8 mouse cellular contexts compared by ENCODE assay signal in the genomic region with DNA sequence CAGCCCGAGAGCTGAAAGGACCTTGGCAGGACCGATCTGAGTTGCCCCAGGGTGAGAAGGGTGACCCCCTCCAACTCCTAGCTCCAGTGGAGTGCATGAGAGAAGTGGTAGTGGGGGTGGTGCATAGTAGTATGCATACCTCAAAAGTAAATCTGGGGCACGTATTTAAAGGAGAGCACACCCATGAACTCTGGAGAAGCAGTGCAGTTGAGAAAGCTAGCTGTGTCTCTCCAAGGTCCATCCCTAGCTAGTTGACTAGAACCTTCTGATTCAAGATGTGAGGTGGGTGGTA. TPM values are rescaled to one million over a fixed set of nuclear protein-coding genes. Genes with fewer than 3 reads are reported as not detected.
A peak's percentile ranks its signal among the peaks of the same experiment; 100 is the strongest.
DNase-seq lines count a peak whose midpoint lies in the region; ATAC-seq and TF ChIP-seq lines count a peak whose summit lies in the region.

No protein-coding gene starts in this region.

- H3K4me1 ChIP-seq in lung, embryonic 14.5 days (ENCODE audit: insufficient read depth) = peaks cover 14% of the 10 kb centered on the region
- peaks cover 70% of the 10 kb centered on the region for H3K4me1 ChIP-seq in embryonic facial prominence, embryonic 15.5 days
- peaks cover 79% of the 10 kb centered on the region for H3K4me1 ChIP-seq in limb, embryonic 10.5 days
- H3K4me1 ChIP-seq in neural tube, embryonic 14.5 days (ENCODE audit: control insufficient read depth, insufficient read depth, low read length) = peaks cover 8% of the 10 kb centered on the region; the same call in 1 of the 2 replicates

- H3K36me3 ChIP-seq in lung, embryonic 14.5 days (ENCODE audit: insufficient read depth) = no peaks in the 10 kb centered on the region
- no peaks in the 10 kb centered on the region for H3K36me3 ChIP-seq in embryonic facial prominence, embryonic 15.5 days
- H3K36me3 ChIP-seq in limb, embryonic 10.5 days = no peaks in the 10 kb centered on the region
- H3K36me3 ChIP-seq in neural tube, embryonic 14.5 days (ENCODE audit: control insufficient read depth, insufficient read depth, low read length) = no peaks in the 10 kb centered on the region

- no peak for DNase-seq in lung, embryonic 14.5 days
- DNase-seq in lung, adult 18-20 months = no peak
- no peak for DNase-seq in limb, embryonic 10.5 days (ENCODE audit: low spot score)
- DNase-seq in right cerebral cortex, postnatal 36 days (ENCODE audit: low spot score in 2 of 2) = no peak
- no peak for DNase-seq in layer of hippocampus, postnatal 14 days (ENCODE audit: low spot score in 2 of 2)

- 0% methylated on average over 3 of the region's 3 CpGs for WGBS in lung, embryonic 14.5 days
- WGBS in embryonic facial prominence, embryonic 15.5 days = 1% methylated on average over 3 of the region's 3 CpGs
- 6% methylated on average over 3 of the region's 3 CpGs for WGBS in limb, embryonic 10.5 days
- 3% methylated on average over 3 of the region's 3 CpGs for WGBS in neural tube, embryonic 14.5 days

- peak overlapping the region; percentile 94 for H3K4me2 ChIP-seq in lung, embryonic 14.5 days
- peak overlapping the region; percentile 92 for H3K4me2 ChIP-seq in embryonic facial prominence, embryonic 15.5 days (replicated peaks)
- H3K4me2 ChIP-seq in neural tube, embryonic 14.5 days (ENCODE audit: low read depth, low read length) = peak overlapping the region; percentile 91

- peak overlapping the region; percentile 66 for H3K9ac ChIP-seq in lung, embryonic 14.5 days
- H3K9ac ChIP-seq in embryonic facial prominence, embryonic 15.5 days = peak overlapping the region; percentile 62
- peak overlapping the region; percentile 76 for H3K9ac ChIP-seq in neural tube, embryonic 14.5 days (replicated peaks; ENCODE audit: low read depth, low read length)

- H3K27me3 ChIP-seq in lung, embryonic 14.5 days (ENCODE audit: insufficient read depth, low read length) = no peaks in the 10 kb centered on the region
- no peaks in the 10 kb centered on the region for H3K27me3 ChIP-seq in embryonic facial prominence, embryonic 15.5 days
- no peaks in the 10 kb centered on the region; the same call in 1 of the 2 replicates for H3K27me3 ChIP-seq in limb, embryonic 10.5 days (ENCODE audit: low read depth, poor library complexity, severe bottlenecking)
- no peaks in the 10 kb centered on the region for H3K27me3 ChIP-seq in neural tube, embryonic 14.5 days (ENCODE audit: control insufficient read depth, insufficient read depth, low read length)

- H3K9me3 ChIP-seq in lung, embryonic 14.5 days (ENCODE audit: low read depth, low read length) = no peaks in the 10 kb centered on the region
- no peaks in the 10 kb centered on the region for H3K9me3 ChIP-seq in embryonic facial prominence, embryonic 15.5 days (replicated peaks)
- no peaks in the 10 kb centered on the region for H3K9me3 ChIP-seq in limb, embryonic 10.5 days (replicated peaks)
- H3K9me3 ChIP-seq in neural tube, embryonic 14.5 days (ENCODE audit: control insufficient read depth, low read length) = no peaks in the 10 kb centered on the region

- peak; percentile 57 for ATAC-seq in lung, embryonic 14.5 days (ENCODE audit: insufficient read depth)
- ATAC-seq in embryonic facial prominence, embryonic 15.5 days (ENCODE audit: insufficient number of reproducible peaks, low FRiP score, low TSS enrichment, low read depth) = 0 out of 2 replicates have a peak, but pooled peaks have one; percentile 8
- no peak for ATAC-seq in neural tube, embryonic 14.5 days (ENCODE audit: low read depth)
- ATAC-seq in frontal cortex, adult (ENCODE audit: low TSS enrichment) = no peak

- H3K4me3 ChIP-seq in lung, embryonic 14.5 days (ENCODE audit: low read depth, low read length) = peak overlapping the region; percentile 64
- peak overlapping the region; percentile 66 for H3K4me3 ChIP-seq in embryonic facial prominence, embryonic 15.5 days (replicated peaks)
- peak overlapping the region; percentile 72 for H3K4me3 ChIP-seq in limb, embryonic 10.5 days
- peak overlapping the region; percentile 60 for H3K4me3 ChIP-seq in neural tube, embryonic 14.5 days (ENCODE audit: low read depth, low read length)

- no peak for TF ChIP-seq CTCF in lung, embryonic 14.5 days (IDR thresholded peaks at IDR 0.05; ENCODE audit: low read depth)

- H3K27ac ChIP-seq in lung, embryonic 14.5 days (ENCODE audit: low read depth) = peak overlapping the region; percentile 40; the same call in 1 of the 2 replicates
- H3K27ac ChIP-seq in embryonic facial prominence, embryonic 15.5 days (replicated peaks) = peak overlapping the region; percentile 75; the same call in 1 of the 2 replicates
- peak overlapping the region; percentile 93 for H3K27ac ChIP-seq in limb, embryonic 10.5 days
- no peak overlapping the region for H3K27ac ChIP-seq in neural tube, embryonic 14.5 days (ENCODE audit: low read depth, low read length)

RNA-seq across cellular contexts. Expression of gene Rab3il1, which starts 17.0 kb away (rescaled TPM):
- polyA plus RNA-seq in lung, embryonic 14.5 days (2014; fragmentation: Nextera tagmentation; extraction: Ambion mirVana) = 30.9 and 34.0 TPM in 2 replicates
- 45.8 and 46.1 TPM in 2 replicates for polyA plus RNA-seq in embryonic facial prominence, embryonic 15.5 days (2015; fragmentation: Nextera tagmentation; extraction: Ambion mirVana)
- 39.2 and 41.5 TPM in 2 replicates for polyA plus RNA-seq in limb, embryonic 10.5 days (2016; fragmentation: Nextera tagmentation; extraction: Ambion mirVana)
- 13.6 and 23.2 TPM in 2 replicates for polyA plus RNA-seq in neural tube, embryonic 14.5 days (2014; fragmentation: Nextera tagmentation; extraction: Ambion mirVana)
- total RNA-seq in layer of hippocampus, postnatal 14 days (2021) = 10 to 100 TPM in 1 of 2 experiments, 1 to 10 TPM in 1; 8.9 to 12.8 TPM

RNA-seq across cellular contexts. Expression of gene Best1, which starts 17.0 kb away (rescaled TPM):
- polyA plus RNA-seq in lung, embryonic 14.5 days (2014; fragmentation: Nextera tagmentation; extraction: Ambion mirVana) = 1.0 and 1.4 TPM in 2 replicates
- polyA plus RNA-seq in embryonic facial prominence, embryonic 15.5 days (2015; fragmentation: Nextera tagmentation; extraction: Ambion mirVana) = 1.2 and 1.9 TPM in 2 replicates
- polyA plus RNA-seq in limb, embryonic 10.5 days (2016; fragmentation: Nextera tagmentation; extraction: Ambion mirVana) = 2.3 TPM in 2 replicates
- polyA plus RNA-seq in neural tube, embryonic 14.5 days (2014; fragmentation: Nextera tagmentation; extraction: Ambion mirVana) = 1.5 and 2.3 TPM in 2 replicates
- total RNA-seq in layer of hippocampus, postnatal 14 days (2021) = 1 to 10 TPM in 1 of 2 experiments, under 1 TPM in 1; 0.97 to 1.1 TPM

RNA-seq across cellular contexts. Expression of gene Fads3, which starts 22.9 kb away (rescaled TPM):
- polyA plus RNA-seq in lung, embryonic 14.5 days (2014; fragmentation: Nextera tagmentation; extraction: Ambion mirVana) = 31.1 and 38.8 TPM in 2 replicates
- 16.4 and 17.3 TPM in 2 replicates for polyA plus RNA-seq in embryonic facial prominence, embryonic 15.5 days (2015; fragmentation: Nextera tagmentation; extraction: Ambion mirVana)
- polyA plus RNA-seq in limb, embryonic 10.5 days (2016; fragmentation: Nextera tagmentation; extraction: Ambion mirVana) = 2.4 and 3.2 TPM in 2 replicates
- polyA plus RNA-seq in neural tube, embryonic 14.5 days (2014; fragmentation: Nextera tagmentation; extraction: Ambion mirVana) = 19.3 and 19.5 TPM in 2 replicates
- total RNA-seq in layer of hippocampus, postnatal 14 days (2021) = 10 to 100 TPM; 34.3 to 36.8 TPM

RNA-seq across cellular contexts. Expression of gene Fth1, which starts 38.1 kb away (rescaled TPM):
- 1,651 and 1,692 TPM in 2 replicates for polyA plus RNA-seq in lung, embryonic 14.5 days (2014; fragmentation: Nextera tagmentation; extraction: Ambion mirVana)
- polyA plus RNA-seq in embryonic facial prominence, embryonic 15.5 days (2015; fragmentation: Nextera tagmentation; extraction: Ambion mirVana) = 1,601 and 1,694 TPM in 2 replicates
- 1,175 and 1,229 TPM in 2 replicates for polyA plus RNA-seq in limb, embryonic 10.5 days (2016; fragmentation: Nextera tagmentation; extraction: Ambion mirVana)
- 1,462 and 1,732 TPM in 2 replicates for polyA plus RNA-seq in neural tube, embryonic 14.5 days (2014; fragmentation: Nextera tagmentation; extraction: Ambion mirVana)
- total RNA-seq in layer of hippocampus, postnatal 14 days (2021) = 1,000 to 10,000 TPM; 2,325 to 2,371 TPM

Comparison
In these comparisons a context has a peak if more than half of its experiments do, and no peak if none do; other contexts are left out.
1. ATAC-seq: peak in lung, embryonic 14.5 days (single experiment) and embryonic facial prominence, embryonic 15.5 days (single experiment); none in neural tube, embryonic 14.5 days (single experiment) and frontal cortex, adult (single experiment).
2. Peak in every context shown above with its lines, with median percentiles within 50 percentile points of each other: H3K4me2 ChIP-seq, H3K4me3 ChIP-seq and H3K9ac ChIP-seq.